Mouse (Mus musculus) embryonic facial prominence, embryonic 15.5 days (tissue): Measurements from ENCODE around the gene Hipk3. TPM values are rescaled to one million over a fixed set of nuclear protein-coding genes. Genes with fewer than 3 reads are reported as not detected.

ENCODE experiments used
- ATAC-seq: fragments of 200-750 bp; cut with Nextera tagmentation; 2 replicates; pipeline ENCODE4 v1.8.0; 2017; ENCODE audit warnings: low read depth, moderate TSS enrichment; ENCODE audit not compliant: insufficient number of reproducible peaks, low FRiP score, low TSS enrichment
- H3K27ac ChIP-seq: fragments of 300-500 bp; sonication (generic); replicated peaks from 2 replicates; pipeline ENCODE4 v1.5.1; 2015; ENCODE audit warnings: mild to moderate bottlenecking, inconsistent platforms
- H3K27me3 ChIP-seq: fragments of 300-500 bp; sonication (generic); 2 replicates; pipeline ENCODE4 v1.6.1; 2015; ENCODE audit warnings: inconsistent platforms
- H3K36me3 ChIP-seq: fragments of 300-500 bp; sonication (generic); 2 replicates; pipeline ENCODE4 v1.6.1; 2015; ENCODE audit warnings: mild to moderate bottlenecking, inconsistent platforms
- H3K4me1 ChIP-seq: fragments of 300-500 bp; sonication (generic); 2 replicates; pipeline ENCODE4 v1.6.1; 2015; ENCODE audit warnings: inconsistent platforms
- H3K4me2 ChIP-seq: fragments of 300-500 bp; sonication (generic); replicated peaks from 2 replicates; pipeline ENCODE4 v1.6.1; 2015; ENCODE audit warnings: mild to moderate bottlenecking, inconsistent platforms
- H3K4me3 ChIP-seq: fragments of 300-500 bp; sonication (generic); replicated peaks from 2 replicates; pipeline ENCODE4 v1.5.1; 2015; ENCODE audit warnings: mild to moderate bottlenecking, inconsistent platforms
- H3K9ac ChIP-seq: fragments of 300-500 bp; sonication (generic); 2 replicates; pipeline ENCODE4 v1.6.1; 2015; ENCODE audit warnings: inconsistent platforms
- H3K9me3 ChIP-seq: fragments of 300-500 bp; sonication (generic); replicated peaks from 2 replicates; pipeline ENCODE4 v1.6.1; 2016; ENCODE audit warnings: inconsistent platforms
- WGBS: fragments of 180-500 bp; shearing (Covaris S2); methylation state at CpG from one replicate; pipeline ENCODE4 v1.1.7; 2015; 5-methylcytosine and 5-hydroxymethylcytosine counted together
- microRNA counts: library from miRNA; unstranded; fragments of <30 nt; microRNA quantifications from one replicate; lab custom pipeline; 2016
- microRNA-seq: library from miRNA; unstranded; fragments of <30 nt; microRNA quantifications from one replicate; pipeline ENCODE4, GENCODE M21; 2016; ENCODE audit warnings: borderline number of aligned reads
- polyA plus RNA-seq: library from polyadenylated mRNA; unstranded; fragments of >200 nt; fragmentation: Nextera tagmentation; extraction: Ambion mirVana; gene quantifications from 2 replicates; pipeline ENCODE4 v1.2.1, GENCODE M21; 2015

Gene Hipk3
- polyA plus RNA-seq, 1 experiment from 2014 or later = 17.5 TPM

DNA sequence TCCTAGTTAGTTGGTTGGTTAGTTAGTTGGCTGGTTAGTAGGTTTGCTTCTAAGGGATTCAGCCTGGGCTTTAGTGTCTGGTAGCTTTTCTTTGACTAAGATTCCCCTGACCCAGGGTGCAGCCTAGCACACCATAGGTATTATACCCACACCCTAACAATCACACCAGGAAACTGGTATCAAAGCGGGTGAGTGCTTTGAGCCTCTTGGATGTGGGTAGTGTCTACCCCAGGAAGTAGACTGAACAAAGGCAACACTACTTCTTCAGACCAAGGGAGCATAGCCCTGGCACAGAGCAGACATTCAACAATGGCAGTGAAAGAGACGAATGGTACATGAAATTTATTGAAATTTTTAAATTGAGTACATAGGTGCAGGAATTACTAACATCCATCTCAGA is 108.3 kb downstream of the Hipk3 start:
- Histone ChIP-seq H3K36me3 (no peaks in the 10 kb centered on the region), H3K9me3 (no peaks in the 10 kb centered on the region), H3K9ac (no peak overlapping the region), H3K4me2 (no peak overlapping the region), H3K27me3 (no peaks in the 10 kb centered on the region), H3K4me3 (no peak overlapping the region), H3K4me1 (no peaks in the 10 kb centered on the region), H3K27ac (no peak overlapping the region)
- no peak for ATAC-seq
- WGBS = 79% methylated on average over 2 of the region's 2 CpGs

DNA sequence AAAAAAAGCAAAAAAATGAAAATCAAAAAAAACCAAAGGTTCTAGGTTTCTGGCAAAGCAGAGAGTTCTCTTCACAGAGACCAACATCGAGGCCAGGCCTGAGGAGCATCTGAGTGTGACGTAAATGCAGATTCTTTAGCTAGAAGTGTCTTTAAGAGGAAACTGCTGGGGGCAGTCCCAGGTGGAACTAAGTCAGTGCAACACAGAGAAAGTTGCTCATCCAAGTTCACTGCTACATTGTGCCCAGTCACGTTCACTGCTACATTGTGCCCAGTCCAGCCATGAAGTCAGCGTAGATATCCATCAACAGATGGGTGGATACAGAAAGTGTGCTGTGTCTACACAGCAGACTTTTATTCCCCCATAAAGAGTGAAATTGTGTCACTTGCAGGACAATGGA is 110.7 kb downstream of the Hipk3 start:
- Histone ChIP-seq H3K4me1 (no peaks in the 10 kb centered on the region), H3K9ac (no peak overlapping the region), H3K4me3 (no peak overlapping the region), H3K27me3 (peaks cover 8% of the 10 kb centered on the region), H3K4me2 (no peak overlapping the region), H3K36me3 (no peaks in the 10 kb centered on the region), H3K27ac (no peak overlapping the region), H3K9me3 (no peaks in the 10 kb centered on the region)
- ATAC-seq = no peak
- 85% methylated on average over 4 of the region's 4 CpGs for WGBS

GRCm38 (mm10) chr2:104382813-104383212 is 111.4 kb downstream of the Hipk3 start:
- Histone ChIP-seq H3K4me3 (no peak overlapping the region), H3K27me3 (peaks cover 8% of the 10 kb centered on the region), H3K36me3 (no peaks in the 10 kb centered on the region), H3K4me2 (no peak overlapping the region), H3K4me1 (no peaks in the 10 kb centered on the region), H3K9ac (no peak overlapping the region), H3K27ac (no peak overlapping the region), H3K9me3 (no peaks in the 10 kb centered on the region)
- ATAC-seq = no peak
- WGBS = 62% methylated on average over 6 of the region's 6 CpGs

- peaks cover 8% of the 10 kb centered on the region for H3K27me3 ChIP-seq
- H3K9ac ChIP-seq = no peak overlapping the region
- ATAC-seq = no peak
- no peak overlapping the region for H3K4me2 ChIP-seq
- H3K4me1 ChIP-seq = no peaks in the 10 kb centered on the region
- H3K36me3 ChIP-seq = no peaks in the 10 kb centered on the region
- H3K27ac ChIP-seq = no peak overlapping the region
- H3K4me3 ChIP-seq = no peak overlapping the region
- WGBS = 15% methylated on average over 7 of the region's 7 CpGs
- H3K9me3 ChIP-seq = no peaks in the 10 kb centered on the region
Measured at GRCm38 (mm10) chr2:104379304-104379703, 114.9 kb downstream of the Hipk3 start.

DNA sequence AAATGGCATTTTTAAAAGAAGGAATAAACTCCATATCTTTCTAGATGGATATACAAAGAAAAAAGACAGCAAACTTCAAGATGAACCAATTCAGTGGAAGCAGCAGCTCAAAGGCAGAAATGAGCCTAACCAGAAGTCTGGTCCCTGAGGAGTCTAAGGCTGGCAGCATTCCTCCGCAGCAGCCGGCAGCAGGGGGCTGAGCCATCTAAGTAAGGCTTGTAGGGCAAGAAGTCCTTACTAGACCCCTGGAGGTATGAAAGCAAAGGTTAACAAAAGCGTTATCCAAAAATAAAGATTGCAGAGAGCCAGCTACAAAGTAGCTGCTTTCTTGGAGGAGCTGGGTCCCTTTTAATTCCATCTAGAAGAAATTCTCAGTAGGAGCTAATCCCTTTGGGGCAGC is 115.5 kb downstream of the Hipk3 start:
- no peak for ATAC-seq
- Histone ChIP-seq H3K9me3 (no peaks in the 10 kb centered on the region), H3K4me3 (no peak overlapping the region), H3K36me3 (no peaks in the 10 kb centered on the region), H3K27me3 (peaks cover 8% of the 10 kb centered on the region), H3K4me1 (no peaks in the 10 kb centered on the region), H3K9ac (no peak overlapping the region), H3K27ac (no peak overlapping the region), H3K4me2 (no peak overlapping the region)
- whole genome bisulfite sequencing = 9% methylated on average over 3 of the region's 3 CpGs

DNA sequence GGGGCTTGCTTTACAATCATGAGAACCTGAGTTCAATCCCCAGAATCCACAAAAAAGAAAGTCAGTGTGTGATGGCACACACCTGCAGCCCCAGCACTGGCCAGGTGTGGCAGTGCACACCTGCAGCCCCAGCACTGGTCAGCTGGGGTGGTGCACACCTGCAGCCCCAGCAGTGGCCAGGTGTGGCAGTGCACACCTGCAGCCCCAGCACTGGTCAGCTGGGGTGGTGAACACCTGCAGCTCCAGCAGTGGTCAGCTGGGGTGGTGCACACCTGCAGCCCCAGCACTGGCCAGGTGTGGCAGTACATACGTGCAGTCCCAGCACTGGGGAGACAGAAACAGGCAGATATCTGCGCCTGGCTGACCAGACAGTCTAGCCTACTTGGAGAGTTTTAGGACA is 116.3 kb downstream of the Hipk3 start:
- no peak for ATAC-seq
- Histone ChIP-seq H3K36me3 (no peaks in the 10 kb centered on the region), H3K27ac (no peak overlapping the region), H3K4me3 (no peak overlapping the region), H3K27me3 (peaks cover 8% of the 10 kb centered on the region), H3K9me3 (no peaks in the 10 kb centered on the region), H3K9ac (no peak overlapping the region), H3K4me2 (no peak overlapping the region), H3K4me1 (no peaks in the 10 kb centered on the region)
- WGBS = 59% methylated on average over 2 of the region's 2 CpGs

MicroRNAs encoded within 50 kb of the gene (microRNA counts, 519-probe panel; counts per million panel counts)
- 1,355 counts per million, percentile 8 among the panel's probes with 10 or more counts for microRNA mmu-miR-1902 (lab: Ali Mortazavi, UCI)

Small RNA genes within 50 kb of the gene (microRNA-seq; reads per million reads assigned to microRNA genes)
- not detected for gene Mir1902

Other genes starting within 250 kb of the Hipk3 start
- 0.62 and 0.67 TPM in 2 replicates for gene D430041D05Rik, start 83.4 kb downstream of the Hipk3 start, polyA plus RNA-seq
- gene Cstf3, start 96.1 kb upstream of the Hipk3 start, polyA plus RNA-seq = 64.5 and 65.2 TPM in 2 replicates
- 39.2 and 41.4 TPM in 2 replicates for gene Tcp11l1, start 217.7 kb upstream of the Hipk3 start, polyA plus RNA-seq
- 0.24 TPM in 1 of 2 replicates, not detected in the other for gene Pin1rt1, start 221.9 kb upstream of the Hipk3 start, polyA plus RNA-seq
- gene Depdc7, start 248.4 kb upstream of the Hipk3 start, polyA plus RNA-seq = 7.7 and 9.0 TPM in 2 replicates